Mouse (Mus musculus) C2C12 (cell line): ENCODE data around the gene Abcc3. TPM values are rescaled to one million over a fixed set of nuclear protein-coding genes. Genes with fewer than 3 reads are reported as not detected.

Source experiments
- H3K27me3 ChIP-seq: one replicate; pipeline ENCODE4 v1.6.1; 2011; ENCODE audit not compliant: control insufficient read depth, insufficient read depth, insufficient read length
- H3K36me3 ChIP-seq: one replicate; pipeline ENCODE4 v1.6.1; 2011; ENCODE audit not compliant: control insufficient read depth, insufficient read depth
- H3K4me3 ChIP-seq: one replicate; pipeline ENCODE4 v1.5.1; 2011; ENCODE audit warnings: mild to moderate bottlenecking, control low read depth; ENCODE audit not compliant: poor library complexity, insufficient read depth, severe bottlenecking
- H3K79me2 ChIP-seq: one replicate; pipeline ENCODE4 v1.6.1; 2011; ENCODE audit not compliant: control insufficient read depth, insufficient read depth
- H3K79me3 ChIP-seq: one replicate; pipeline ENCODE4 v1.6.1; 2011; ENCODE audit warnings: low read depth, control low read depth
- H3ac ChIP-seq: one replicate; pipeline ENCODE3; 2011; ENCODE audit warnings: low read depth; ENCODE audit not compliant: control insufficient read depth, insufficient read length
- CEBPB ChIP-seq: IDR thresholded peaks from one replicate; pipeline ENCODE4 v1.6.1; 2011; ENCODE audit warnings: low read depth, mild to moderate bottlenecking, control low read depth, moderate library complexity
- CTCF ChIP-seq: IDR thresholded peaks from one replicate; pipeline ENCODE4 v1.5.1; 2011; ENCODE audit not compliant: control insufficient read depth, insufficient read depth, insufficient read length
- FOSL1 ChIP-seq: IDR thresholded peaks from one replicate; pipeline ENCODE4 v1.8.0; 2011; ENCODE audit warnings: mild to moderate bottlenecking, low read length; ENCODE audit not compliant: poor library complexity, insufficient read depth, severe bottlenecking
- MAX ChIP-seq: IDR thresholded peaks from one replicate; pipeline ENCODE4 v1.6.1; 2011; ENCODE audit warnings: mild to moderate bottlenecking, control low read depth
- MYOD1 ChIP-seq: IDR thresholded peaks from one replicate; pipeline ENCODE4 v1.6.1; 2011; ENCODE audit warnings: low read depth; ENCODE audit not compliant: control insufficient read depth, insufficient read length
- MYOG ChIP-seq: IDR thresholded peaks from one replicate; pipeline ENCODE4 v1.6.1; 2011; ENCODE audit not compliant: control insufficient read depth, insufficient read length; ENCODE audit errors: extremely low read depth
- USF1 ChIP-seq: IDR thresholded peaks from one replicate; pipeline ENCODE4 v1.6.1; 2011; ENCODE audit warnings: low read depth, mild to moderate bottlenecking, control low read depth, moderate library complexity
- polyA plus RNA-seq: library from polyadenylated mRNA; unstranded; fragments of >200 nt; fragmentation: generic; extraction: Trizol; gene quantifications from one replicate; pipeline ENCODE4 v1.2.1, GENCODE M21; 2012; ENCODE audit warnings: missing spikeins

The Abcc3 gene
- polyA plus RNA-seq, 1 experiment, result 0.41 TPM

GRCm38 (mm10) chr11:94317014-94317413 lies 75.8 kb downstream of the Abcc3 start:
- peaks cover 98% of the 10 kb centered on the region for H3K79me2 ChIP-seq

DNA sequence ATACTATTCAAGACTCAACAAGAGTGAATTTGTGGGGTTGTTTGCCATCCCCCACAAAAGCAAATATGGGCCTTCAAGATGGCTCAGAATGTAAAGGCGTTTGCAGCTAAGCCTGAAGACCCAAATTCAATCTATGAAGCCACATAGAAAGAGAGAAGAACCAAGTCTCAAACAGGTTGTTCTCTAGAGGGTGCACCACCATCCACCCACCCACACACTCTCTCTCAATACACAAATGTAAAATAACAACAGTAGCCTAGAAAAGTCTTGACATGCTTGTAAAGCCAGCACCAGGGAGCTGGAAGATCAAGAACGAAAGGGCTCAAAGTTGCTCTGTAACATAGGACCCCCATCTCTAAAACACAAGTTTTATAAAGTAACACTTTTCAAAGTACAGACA lies 76.3 kb downstream of the Abcc3 start:
- Histone ChIP-seq H3K4me3 (no peak overlapping the region), H3K79me3 (peaks cover 99% of the 10 kb centered on the region), H3K27me3 (no peaks in the 10 kb centered on the region), H3ac (no peak overlapping the region), H3K79me2 (peaks cover 100% of the 10 kb centered on the region), H3K36me3 (peaks cover 19% of the 10 kb centered on the region)
- TF ChIP-seq FOSL1 (no peak), USF1 (no peak), MYOD1 (no peak), MYOG (no peak), MAX (no peak), CEBPB (no peak), CTCF (no peak)

More at GRCm38 (mm10) chr11:94317014-94317413, 75.8 kb downstream of the Abcc3 start:
- Histone ChIP-seq H3K79me3 (peaks cover 94% of the 10 kb centered on the region), H3K36me3 (peaks cover 18% of the 10 kb centered on the region), H3K4me3 (no peak overlapping the region), H3K27me3 (no peaks in the 10 kb centered on the region), H3ac (no peak overlapping the region)
- TF ChIP-seq USF1, result no peak
- TF ChIP-seq FOSL1, result no peak
- TF ChIP-seq CTCF, result no peak
- no peak for TF ChIP-seq CEBPB
- no peak for TF ChIP-seq MAX
- no peak for TF ChIP-seq MYOG
- no peak for TF ChIP-seq MYOD1

DNA sequence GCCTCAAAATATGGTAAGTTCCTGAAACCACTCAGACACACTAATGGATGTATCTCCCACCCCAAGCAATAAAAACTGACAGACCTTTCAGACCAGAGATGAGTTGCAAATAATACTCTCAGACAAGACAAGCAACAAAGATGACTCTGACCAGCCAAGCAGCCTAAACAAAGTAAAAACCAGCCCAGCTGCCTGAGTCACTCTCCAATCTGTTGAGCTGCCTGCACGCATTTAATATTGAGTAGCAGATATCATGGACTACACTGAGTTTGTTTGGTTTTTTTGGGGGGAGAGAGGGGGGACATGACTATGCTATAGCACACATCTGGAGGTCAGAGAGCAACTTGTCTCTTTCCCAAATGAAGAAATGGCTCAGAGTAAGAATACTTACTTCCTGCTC lies 77.5 kb downstream of the Abcc3 start:
- H3K79me3 ChIP-seq, result peaks cover 100% of the 10 kb centered on the region
- no peak overlapping the region for H3ac ChIP-seq
- H3K36me3 ChIP-seq, result peaks cover 25% of the 10 kb centered on the region
- no peak for TF ChIP-seq MAX
- TF ChIP-seq FOSL1, result no peak
- no peak for TF ChIP-seq MYOD1
- no peak for TF ChIP-seq CTCF
- TF ChIP-seq CEBPB, result no peak
- TF ChIP-seq MYOG, result no peak
- TF ChIP-seq USF1, result no peak
- H3K79me2 ChIP-seq, result peaks cover 100% of the 10 kb centered on the region
- no peaks in the 10 kb centered on the region for H3K27me3 ChIP-seq
- no peak overlapping the region for H3K4me3 ChIP-seq

DNA sequence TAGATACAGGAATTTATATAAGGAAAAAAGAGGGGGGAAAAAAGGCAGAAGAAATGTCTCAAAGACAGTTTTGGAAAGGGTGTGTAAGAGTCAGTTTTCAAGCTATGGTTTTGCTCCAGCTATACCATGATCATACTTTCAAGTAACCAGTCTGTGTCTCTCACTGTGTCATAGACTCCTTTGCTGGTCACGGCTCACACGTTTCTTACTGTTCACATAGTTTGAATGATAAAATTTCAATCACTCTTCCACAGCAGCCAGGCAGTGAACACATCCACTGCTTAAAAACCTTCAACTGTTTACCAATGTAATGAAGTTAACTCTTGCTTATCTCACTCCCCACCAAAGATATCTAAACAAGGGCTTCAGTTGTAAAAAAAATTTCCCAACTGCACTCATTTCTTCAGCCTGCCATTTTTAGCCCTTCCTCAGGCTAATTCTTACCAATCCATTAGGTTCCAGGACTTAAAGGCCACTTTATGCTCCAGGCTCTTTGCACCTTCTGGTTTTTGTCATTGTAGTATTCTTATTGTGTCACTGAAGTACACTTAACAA lies 78.6 kb downstream of the Abcc3 start:
- TF ChIP-seq MYOG (no peak), MYOD1 (no peak), FOSL1 (no peak), CEBPB (no peak), CTCF (no peak), MAX (no peak), USF1 (no peak)
- H3K79me2 ChIP-seq, result peaks cover 100% of the 10 kb centered on the region
- peaks cover 28% of the 10 kb centered on the region for H3K36me3 ChIP-seq
- H3K27me3 ChIP-seq, result no peaks in the 10 kb centered on the region
- H3ac ChIP-seq, result no peak overlapping the region
- peaks cover 99% of the 10 kb centered on the region for H3K79me3 ChIP-seq
- no peak overlapping the region for H3K4me3 ChIP-seq

DNA sequence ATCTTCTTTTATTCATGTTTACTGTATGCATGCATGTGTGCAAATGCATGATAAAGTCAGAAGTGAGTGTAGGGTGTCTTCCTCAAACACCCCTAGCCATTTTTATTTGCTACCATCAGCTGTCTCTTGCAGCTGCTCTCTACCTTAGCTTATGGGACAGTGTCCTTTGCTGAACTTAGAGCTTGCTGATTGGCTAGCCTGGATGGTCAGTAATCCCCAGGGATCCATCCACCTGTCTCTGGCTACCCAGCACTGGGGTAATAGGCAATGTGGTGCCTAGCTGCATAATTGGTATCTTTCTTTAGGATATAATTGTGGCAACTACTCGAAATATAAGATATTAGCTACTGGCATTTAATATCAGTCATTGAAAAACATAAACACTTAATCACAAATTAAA lies 80.1 kb downstream of the Abcc3 start:
- H3K79me3 ChIP-seq, result peaks cover 99% of the 10 kb centered on the region
- H3K27me3 ChIP-seq, result no peaks in the 10 kb centered on the region
- peaks cover 33% of the 10 kb centered on the region for H3K36me3 ChIP-seq
- H3K4me3 ChIP-seq, result no peak overlapping the region
- no peak overlapping the region for H3ac ChIP-seq
- peaks cover 100% of the 10 kb centered on the region for H3K79me2 ChIP-seq
- TF ChIP-seq CEBPB (no peak), MAX (no peak), FOSL1 (no peak), MYOG (no peak), CTCF (no peak), MYOD1 (no peak), USF1 (no peak)

DNA sequence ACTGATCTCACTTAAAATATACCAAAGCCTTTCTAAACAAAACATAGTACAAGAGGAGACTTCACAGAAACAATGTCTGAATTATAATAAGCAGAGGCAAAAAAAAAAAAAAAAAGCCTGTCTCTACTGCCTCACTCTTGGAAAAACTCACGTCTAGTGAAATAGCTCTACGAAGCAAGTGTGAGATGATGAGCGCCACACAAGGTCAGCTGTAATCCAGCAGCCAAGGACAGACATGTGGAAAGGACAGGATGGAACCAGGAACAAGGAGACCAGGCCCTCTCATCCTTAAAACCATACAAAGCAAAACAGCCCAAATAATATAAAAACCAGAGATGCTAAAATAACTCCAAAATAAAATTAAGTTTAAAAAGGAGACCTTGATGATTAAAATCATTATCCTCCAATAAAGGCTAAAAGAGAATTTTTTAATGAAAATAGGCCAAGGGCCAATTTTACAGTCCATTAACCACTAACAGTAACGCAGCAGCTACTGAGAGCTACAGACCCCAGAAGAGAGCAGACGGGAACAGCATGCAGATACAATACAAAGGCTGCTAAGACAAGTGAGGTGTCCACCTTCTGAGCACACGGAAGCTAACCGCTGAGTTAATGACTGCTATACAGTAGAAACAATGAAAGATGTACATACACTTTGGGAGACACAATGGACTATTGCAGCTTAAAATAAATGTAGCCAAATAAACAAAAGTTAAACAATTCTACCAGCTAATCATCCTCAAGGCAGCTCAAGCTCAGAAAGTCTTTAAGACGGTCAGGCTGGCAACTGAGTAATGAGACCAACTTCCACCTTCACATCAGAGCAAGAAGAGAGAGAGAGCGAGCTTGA lies 97.6 kb downstream of the Abcc3 start:
- Histone ChIP-seq H3K79me3 (peaks cover 11% of the 10 kb centered on the region), H3K79me2 (peaks cover 6% of the 10 kb centered on the region), H3K4me3 (no peak overlapping the region), H3ac (no peak overlapping the region), H3K36me3 (peaks cover 98% of the 10 kb centered on the region), H3K27me3 (no peaks in the 10 kb centered on the region)
- TF ChIP-seq MYOD1 (no peak), USF1 (no peak), MAX (no peak), CEBPB (no peak), CTCF (no peak), MYOG (no peak), FOSL1 (no peak)
